Mouse (Mus musculus): Measurements from ENCODE around the gene Adss.

- TF ChIP-seq CTCF (IDR thresholded peaks at IDR 0.05; ENCODE audit: extremely low read depth, insufficient read length, insufficient replicate concordance, low read depth, low read length): no peak
- TF ChIP-seq POLR2A (IDR thresholded peaks at IDR 0.05; ENCODE audit: low read depth, low read length): peak; percentile 77; the same call in 1 of the 2 replicates
Observed at GRCm38 (mm10) chr1:177796193-177796939, at the start of gene Adss.
